Mouse (Mus musculus) ES-CJ7 (cell line): Measurements from ENCODE around the gene Arrdc2.
A peak's percentile ranks its signal among the peaks of the same experiment; 100 is the strongest.

ENCODE experiments used
- DNase-seq: peaks from one replicate; pipeline ENCODE4 v3.0.0; 2011; ENCODE audit warnings: low read depth, low spot score

The Arrdc2 gene

GRCm38 (mm10) chr8:70839408-70840351 lies at the start of gene Arrdc2:
TSS of gene Arrdc2 (minus strand) at chr8:70839720.
- peak; percentile 100 for DNase-seq

GRCm38 (mm10) chr8:70887669-70888068 lies 48.1 kb upstream of the Arrdc2 start:
- peak; percentile 88 for DNase-seq

- peak; percentile 79 for DNase-seq
These were observed 46.1 kb upstream of the Arrdc2 start for GRCm38 (mm10) chr8:70885612-70886011.

GRCm38 (mm10) chr8:70884683-70885082 lies 45.2 kb upstream of the Arrdc2 start:
- DNase-seq: no peak

- DNase-seq: no peak
These were observed 44.7 kb upstream of the Arrdc2 start for GRCm38 (mm10) chr8:70884186-70884585.

- DNase-seq: no peak
These were observed 41.0 kb upstream of the Arrdc2 start for GRCm38 (mm10) chr8:70880546-70880945.

- peak; percentile 80 for DNase-seq
These were observed 40.6 kb upstream of the Arrdc2 start for GRCm38 (mm10) chr8:70880126-70880525.

- no peak for DNase-seq
These were observed 40.0 kb upstream of the Arrdc2 start for GRCm38 (mm10) chr8:70879500-70879899.

GRCm38 (mm10) chr8:70878178-70878577 lies 38.7 kb upstream of the Arrdc2 start:
- DNase-seq: no peak

GRCm38 (mm10) chr8:70876382-70876781 lies 36.9 kb upstream of the Arrdc2 start:
- DNase-seq: peak; percentile 69

GRCm38 (mm10) chr8:70874441-70874840 lies 34.9 kb upstream of the Arrdc2 start:
- no peak for DNase-seq

- peak; percentile 96 for DNase-seq
These were observed 34.0 kb upstream of the Arrdc2 start, which contains the start of gene Ccdc124 for GRCm38 (mm10) chr8:70873364-70873985. TSS of gene Ccdc124 (minus strand) at chr8:70873935.

- no peak for DNase-seq
These were observed 33.3 kb upstream of the Arrdc2 start for GRCm38 (mm10) chr8:70872643-70873363.

- no peak for DNase-seq
These were observed 31.8 kb upstream of the Arrdc2 start for GRCm38 (mm10) chr8:70871195-70871807.

GRCm38 (mm10) chr8:70869601-70870041 lies 30.1 kb upstream of the Arrdc2 start:
- peak; percentile 94 for DNase-seq

GRCm38 (mm10) chr8:70869199-70869571 lies 29.7 kb upstream of the Arrdc2 start:
- no peak for DNase-seq

- DNase-seq: peak; percentile 92
These were observed 29.2 kb upstream of the Arrdc2 start for GRCm38 (mm10) chr8:70868559-70869198.

GRCm38 (mm10) chr8:70866566-70866965 lies 27.0 kb upstream of the Arrdc2 start:
- no peak for DNase-seq

GRCm38 (mm10) chr8:70866001-70866520 lies 26.5 kb upstream of the Arrdc2 start:
- peak; percentile 80 for DNase-seq

- peak; percentile 100 for DNase-seq
These were observed 26.0 kb upstream of the Arrdc2 start for GRCm38 (mm10) chr8:70865350-70866000.
